Mouse (Mus musculus): Measurements from ENCODE around the gene Khdc4.

- TF ChIP-seq CTCF (conservative IDR thresholded peaks at IDR 0.05; ENCODE audit: low read length) (no peak), POU5F1 (IDR thresholded peaks at IDR 0.05; ENCODE audit: borderline replicate concordance, low read length) (no peak)
These were observed 69.9 kb downstream of the Khdc4 start for GRCm38 (mm10) chr3:88755541-88755940.
